Mouse (Mus musculus): Measurements from ENCODE around the gene Tnr.
A peak's percentile ranks its signal among the peaks of the same experiment; 100 is the strongest.

The Tnr gene

GRCm38 (mm10) chr1:159953526-159953925 lies 430.0 kb downstream of the Tnr start:
- no peak for DNase-seq (ENCODE audit: low read depth)

DNA sequence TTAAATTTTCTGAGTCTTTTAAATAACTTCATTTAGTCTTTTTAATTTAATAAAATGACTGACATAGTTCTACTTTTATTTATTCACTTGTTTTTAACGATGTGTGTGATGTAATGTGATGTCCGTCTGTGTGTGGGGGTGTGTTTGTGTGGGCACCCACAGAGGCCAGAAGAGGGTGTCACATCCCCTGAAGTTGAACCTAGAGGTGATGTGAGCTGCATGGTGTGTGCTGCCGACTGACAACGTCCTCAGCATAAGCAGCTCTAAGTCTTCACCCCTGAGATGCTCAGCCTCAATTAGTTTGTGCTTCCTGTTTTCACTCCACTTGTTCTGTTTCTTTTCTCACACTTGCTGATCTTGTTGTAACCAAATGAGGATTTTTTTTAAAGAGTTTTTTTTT lies 439.8 kb downstream of the Tnr start:
- no peak for DNase-seq (ENCODE audit: low read depth)

- DNase-seq (ENCODE audit: low read depth): peak; percentile 70
Measured at GRCm38 (mm10) chr1:159966286-159966685, 442.7 kb downstream of the Tnr start.

GRCm38 (mm10) chr1:159968395-159968794 lies 444.8 kb downstream of the Tnr start:
- peak; percentile 76 for DNase-seq (ENCODE audit: low read depth)

DNA sequence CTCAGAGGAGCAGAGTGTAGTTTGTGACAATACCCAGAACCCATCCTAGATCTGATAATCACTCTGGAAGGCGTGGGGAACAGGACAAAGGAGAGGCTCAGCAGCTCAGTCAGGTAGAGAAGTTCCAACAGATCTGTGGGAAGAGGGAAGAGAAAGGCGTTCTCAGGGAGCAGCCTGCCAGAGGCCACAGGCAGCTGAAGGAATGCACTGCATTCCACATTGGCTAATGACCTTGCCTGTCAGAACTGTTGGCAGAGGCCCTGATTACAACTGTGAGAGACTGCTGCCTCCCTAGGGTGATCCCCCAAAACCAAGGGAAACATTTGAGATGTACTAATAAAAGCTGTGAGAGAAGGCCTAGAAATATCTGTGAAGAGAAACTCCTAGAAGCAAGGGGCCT lies 454.2 kb downstream of the Tnr start:
- peak; percentile 67 for DNase-seq (ENCODE audit: low read depth)

- no peak for DNase-seq (ENCODE audit: low read depth)
Measured at GRCm38 (mm10) chr1:159979096-159979495, 455.5 kb downstream of the Tnr start.

DNA sequence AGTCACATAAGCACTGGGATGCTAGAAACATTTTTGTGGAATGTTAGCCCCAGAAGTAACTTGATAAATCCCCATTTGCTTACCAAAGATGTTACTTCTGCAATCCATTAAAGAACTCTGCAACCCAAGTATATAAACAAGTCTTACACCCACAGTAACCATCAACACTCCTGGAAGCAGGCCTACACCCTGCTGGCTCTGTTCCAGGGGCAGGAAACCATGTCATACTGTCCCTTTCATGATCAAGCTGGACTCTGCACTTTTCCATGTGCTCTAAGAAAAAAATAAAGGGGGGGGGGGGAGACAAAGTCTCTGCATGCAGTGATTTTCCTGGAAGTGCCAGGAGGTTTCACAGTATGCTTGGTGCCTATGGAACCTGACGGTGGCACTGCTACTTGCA lies 456.8 kb downstream of the Tnr start:
- peak; percentile 24 for DNase-seq (ENCODE audit: low read depth)
